Comparison of ENCODE assay signal across 8 mouse cellular contexts in the genomic region with DNA sequence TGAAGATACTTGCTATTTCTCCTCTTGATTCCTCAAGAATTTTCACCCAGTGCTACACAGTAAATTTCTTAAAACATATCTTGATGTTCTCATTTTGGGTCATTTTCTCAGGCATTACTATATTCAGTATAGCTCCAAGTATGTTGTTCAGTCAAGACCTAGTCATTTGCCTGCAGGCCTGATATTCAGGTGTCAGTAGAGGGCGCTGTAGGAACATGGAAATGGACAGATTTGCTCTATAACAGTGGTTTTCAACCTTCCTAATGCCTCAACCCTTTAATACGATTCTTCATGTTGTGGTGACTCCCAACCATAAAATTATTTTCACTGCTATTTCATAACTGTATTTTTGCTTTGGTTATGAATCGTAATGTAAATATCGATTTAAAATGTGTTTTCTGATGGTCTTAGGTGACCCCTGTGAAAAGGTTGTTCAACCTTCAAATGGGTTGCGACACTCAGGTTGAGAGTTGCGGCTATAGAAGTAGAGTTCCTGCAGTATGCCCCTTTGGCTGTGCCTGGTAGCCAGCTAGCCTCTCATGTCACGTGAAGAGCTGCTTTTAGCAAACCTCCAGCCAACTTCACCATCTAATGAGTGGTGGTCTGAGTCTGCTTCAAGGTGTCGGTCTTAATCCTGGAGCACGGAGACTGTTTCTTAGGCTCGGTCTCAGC. TPM values are rescaled to one million over a fixed set of nuclear protein-coding genes. Genes with fewer than 3 reads are reported as not detected.
DNase-seq lines count a peak whose midpoint lies in the region; TF ChIP-seq lines count a peak whose summit lies in the region.
"Had no signal": no experiment of that assay in that cellular context is flagged by ENCODE, and none has a peak within 500 bp of the region (broad histone marks: within the 10 kb centered on the region; RNA-seq: fewer than 3 reads in every experiment).

No protein-coding gene starts in this region.

- peak; percentile 40 to 50 for DNase-seq in cerebellum, adult 2 months
- DNase-seq in frontal cortex, postnatal 25 days (ENCODE audit: low spot score in 2 of 2) = peak; percentile 55 to 65
- DNase-seq in layer of hippocampus, adult 9-10 months (ENCODE audit: low spot score) = peak; percentile 89
- peak; percentile 56 for DNase-seq in lung, postnatal 25 days (ENCODE audit: low spot score)
- peak; percentile 43 for DNase-seq in skeletal muscle tissue, adult 2 months (ENCODE audit: low read depth, low spot score)

- TF ChIP-seq EP300 in ES-Bruce4 (IDR thresholded peaks at IDR 0.05; ENCODE audit: insufficient read depth, low read depth, low read length) = no peak

- TF ChIP-seq POLR2A in ES-Bruce4 (IDR thresholded peaks at IDR 0.05; ENCODE audit: insufficient read depth, low read length) = no peak
- no peak for TF ChIP-seq POLR2A in cerebellum, adult 2 months (IDR thresholded peaks at IDR 0.05; ENCODE audit: borderline replicate concordance, insufficient read depth, low read length)

- no peaks in the 10 kb centered on the region for H3K4me1 ChIP-seq in ES-Bruce4 (ENCODE audit: control insufficient read depth, insufficient read depth, low read length)
- no peaks in the 10 kb centered on the region for H3K4me1 ChIP-seq in cerebellum, adult 2 months (ENCODE audit: control insufficient read depth, insufficient read depth, low read length)

- no peaks in the 10 kb centered on the region for H3K9me3 ChIP-seq in ES-Bruce4 (replicated peaks; ENCODE audit: control insufficient read depth, insufficient read depth, low read length, poor library complexity, severe bottlenecking)
- H3K9me3 ChIP-seq: limb, embryonic 15.5 days had no signal

- 62% methylated on average over 10 of the region's 10 CpGs for WGBS in cerebellum, adult 2 months

- no peak overlapping the region for H3ac ChIP-seq in C2C12 (ENCODE audit: control insufficient read depth, insufficient read length, low read depth)

- H3K79me2 ChIP-seq in C2C12 (ENCODE audit: control insufficient read depth, insufficient read depth) = no peaks in the 10 kb centered on the region

- H3K4me3 ChIP-seq in C2C12 (ENCODE audit: insufficient read depth, poor library complexity, severe bottlenecking) (no peak overlapping the region), ES-Bruce4 (ENCODE audit: low read depth, low read length) (no peak overlapping the region)
- H3K4me3 ChIP-seq in cerebellum, adult 2 months (replicated peaks; ENCODE audit: insufficient read depth, low read depth, low read length) = no peak overlapping the region
- H3K4me3 ChIP-seq: limb, embryonic 15.5 days had no signal

- no peak overlapping the region for H3K27ac ChIP-seq in ES-Bruce4 (ENCODE audit: insufficient read depth, low read length)
- no peak overlapping the region for H3K27ac ChIP-seq in cerebellum, adult 2 months (ENCODE audit: insufficient read depth, low read length)
- H3K27ac ChIP-seq: limb, embryonic 15.5 days had no signal

- no peaks in the 10 kb centered on the region for H3K79me3 ChIP-seq in C2C12 (ENCODE audit: low read depth)

- no peaks in the 10 kb centered on the region for H3K27me3 ChIP-seq in C2C12 (ENCODE audit: control insufficient read depth, insufficient read depth, insufficient read length)
- no peaks in the 10 kb centered on the region for H3K27me3 ChIP-seq in ES-Bruce4 (ENCODE audit: control insufficient read depth, insufficient read depth, low read length, poor library complexity, severe bottlenecking)
- H3K27me3 ChIP-seq in cerebellum, adult 2 months (ENCODE audit: control insufficient read depth, insufficient read depth, low read length) = no peaks in the 10 kb centered on the region
- H3K27me3 ChIP-seq: limb, embryonic 15.5 days had no signal

- peak; percentile 65 for TF ChIP-seq CTCF in C2C12 (IDR thresholded peaks at IDR 0.05; ENCODE audit: control insufficient read depth, insufficient read depth, insufficient read length)
- TF ChIP-seq CTCF in ES-Bruce4 (IDR thresholded peaks at IDR 0.05; ENCODE audit: low read depth, low read length) = peak; percentile 44
- TF ChIP-seq CTCF in cerebellum, adult 2 months (IDR thresholded peaks at IDR 0.05; ENCODE audit: borderline replicate concordance, insufficient read depth, low read depth, low read length) = peak; percentile 50; the same call in 1 of the 2 replicates

- H3K36me3 ChIP-seq in C2C12 (ENCODE audit: control insufficient read depth, insufficient read depth) = no peaks in the 10 kb centered on the region
- H3K36me3 ChIP-seq in ES-Bruce4 (ENCODE audit: control insufficient read depth, insufficient read depth, low read length, poor library complexity, severe bottlenecking) = no peaks in the 10 kb centered on the region
- H3K36me3 ChIP-seq: limb, embryonic 15.5 days had no signal

- no peak overlapping the region for H3K9ac ChIP-seq in ES-Bruce4 (ENCODE audit: low read depth, poor library complexity, severe bottlenecking)
- H3K9ac ChIP-seq: limb, embryonic 15.5 days had no signal

TF ChIP-seq in C2C12, 6 proteins besides CTCF, POLR2A, EP300 and RAD21:
- TF ChIP-seq MYOD1 (IDR thresholded peaks at IDR 0.05; ENCODE audit: control insufficient read depth, insufficient read length, low read depth) = no peak
- no peak for TF ChIP-seq FOSL1 (IDR thresholded peaks at IDR 0.05; ENCODE audit: insufficient read depth, low read length, poor library complexity, severe bottlenecking)
- TF ChIP-seq MYOG (IDR thresholded peaks at IDR 0.05; ENCODE audit: control insufficient read depth, extremely low read depth, insufficient read length) = no peak
- TF ChIP-seq MAX (IDR thresholded peaks at IDR 0.05) = no peak
- TF ChIP-seq CEBPB (IDR thresholded peaks at IDR 0.05; ENCODE audit: low read depth) = peak; percentile 28
- TF ChIP-seq USF1 (IDR thresholded peaks at IDR 0.05; ENCODE audit: low read depth) = no peak

RNA-seq across cellular contexts. Expression of a gene that starts 35.9 kb away (rescaled TPM):
- polyA plus RNA-seq in C2C12 (2012; fragmentation: generic; extraction: Trizol) (25.2 TPM), ES-Bruce4 (2011; ENCODE audit: insufficient read depth, insufficient read length, low read depth, missing spikeins) (31.7 and 36.2 TPM in 2 replicates)
- polyA plus RNA-seq in cerebellum, adult 2 months (2012; rRNA removed) = 29.8 and 30.9 TPM in 2 replicates

RNA-seq across cellular contexts. Expression of a gene that starts 36.2 kb away (rescaled TPM):
- polyA plus RNA-seq in C2C12 (2012; fragmentation: generic; extraction: Trizol) = 41.8 TPM
- 23.5 and 30.1 TPM in 2 replicates for polyA plus RNA-seq in ES-Bruce4 (2011; ENCODE audit: insufficient read depth, insufficient read length, low read depth, missing spikeins)
- polyA plus RNA-seq in cerebellum, adult 2 months (2012; rRNA removed) = 84.2 and 87.1 TPM in 2 replicates

RNA-seq across cellular contexts. Expression of a gene that starts 51.8 kb away (rescaled TPM):
- polyA plus RNA-seq in C2C12 (2012; fragmentation: generic; extraction: Trizol) = not detected
- not detected in 2 replicates for polyA plus RNA-seq in ES-Bruce4 (2011; ENCODE audit: insufficient read depth, insufficient read length, low read depth, missing spikeins)
- polyA plus RNA-seq in cerebellum, adult 2 months (2012; rRNA removed) = 18.7 and 21.1 TPM in 2 replicates

Comparison
In these comparisons a context has a peak if more than half of its experiments do, and no peak if none do; other contexts are left out.
1. RNA of a gene that starts 51.8 kb away (polyA plus RNA-seq): 18.7 to 21.1 TPM in cerebellum, adult 2 months; not detected in ES-Bruce4 and not detected in C2C12 (single experiment); every median in the first group is over 10 times any median in the second.
2. Peak in every context shown above with its lines, with median percentiles within 50 percentile points of each other: CTCF ChIP-seq and DNase-seq.